Mouse (Mus musculus) kidney, postnatal 25 days (tissue): ENCODE data around the gene Utp14b.

ENCODE experiments used
- DNase-seq, 2 experiments: peaks; one replicate each; pipeline ENCODE4 v3.0.0; 2021; ENCODE audit warnings: mixed read lengths in 2 of 2

Utp14b gene

DNA sequence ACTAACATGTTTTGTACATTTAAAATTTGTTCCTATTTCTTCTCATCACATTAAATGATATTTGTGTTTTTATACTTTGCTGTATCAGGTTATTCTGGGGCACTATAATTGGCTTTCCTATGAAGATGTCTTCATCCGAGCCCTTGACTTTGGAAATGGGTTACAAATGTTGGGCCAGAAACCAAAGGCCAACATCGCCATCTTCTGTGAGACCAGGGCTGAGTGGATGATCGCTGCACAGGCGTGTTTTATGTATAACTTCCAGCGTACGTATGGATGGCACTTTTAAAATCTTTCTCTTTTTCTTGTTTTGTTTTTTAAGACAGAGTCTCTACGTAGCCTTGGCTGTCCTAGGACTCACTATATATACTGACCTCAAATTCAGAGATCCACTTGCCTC is 30.3 kb downstream of the Utp14b start:
- peak in 1 of 2 experiments; percentile 7 for DNase-seq

DNA sequence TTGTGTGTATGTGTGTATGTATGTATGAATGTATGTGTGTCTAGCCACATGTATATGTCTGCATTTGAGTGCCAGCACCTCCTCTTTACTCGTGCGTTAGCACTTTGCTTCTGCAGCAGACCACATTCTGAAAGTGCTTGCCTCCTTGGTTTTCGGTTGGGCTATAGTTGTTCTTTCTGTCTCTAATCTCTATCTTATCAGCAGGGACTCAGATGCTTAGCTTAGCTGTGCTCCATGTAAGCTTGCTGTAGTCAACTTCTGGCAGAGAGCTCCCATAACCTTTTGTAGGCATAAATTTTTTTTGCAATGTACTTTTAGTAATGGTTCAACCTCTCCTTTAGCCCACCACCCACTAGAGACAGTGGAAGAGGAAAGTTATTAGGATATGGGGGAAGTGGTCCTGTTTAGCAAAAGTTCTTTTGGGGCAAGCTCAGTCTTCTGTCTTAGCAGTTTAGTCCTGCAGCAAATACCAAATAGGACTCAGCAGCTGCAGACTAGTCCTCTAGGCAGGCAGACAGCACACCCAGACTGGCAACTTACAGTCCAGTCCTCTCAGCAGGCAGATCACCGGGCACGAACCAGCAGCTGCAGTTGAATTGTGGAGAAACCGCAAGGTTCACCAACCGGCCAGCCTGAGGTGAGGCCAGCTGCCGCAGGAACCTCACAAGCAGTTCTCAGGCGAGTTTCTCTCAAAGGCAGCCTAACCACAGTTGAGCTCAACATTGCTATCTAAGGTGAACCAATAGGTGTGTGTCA is 36.8 kb downstream of the Utp14b start:
- DNase-seq = no peak

DNA sequence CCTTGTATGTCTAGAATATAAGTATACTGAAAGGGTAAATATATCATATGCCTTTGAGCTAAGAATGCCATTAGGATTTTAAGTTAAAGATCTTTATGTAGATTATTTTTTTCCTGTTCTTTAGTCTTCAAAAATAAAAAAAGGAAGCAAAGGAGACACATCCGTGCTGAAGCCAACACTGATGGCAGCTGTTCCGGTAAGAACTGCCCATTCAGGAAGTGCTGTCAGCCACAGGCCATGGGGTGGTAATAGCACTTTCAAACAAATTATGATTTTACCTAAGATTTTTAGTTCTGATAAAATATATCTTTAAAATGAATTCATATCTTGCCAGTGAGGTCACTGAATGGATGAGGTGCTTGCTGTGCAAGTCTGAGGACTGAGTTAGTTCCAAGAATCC is 38.5 kb downstream of the Utp14b start:
- no peak for DNase-seq

DNA sequence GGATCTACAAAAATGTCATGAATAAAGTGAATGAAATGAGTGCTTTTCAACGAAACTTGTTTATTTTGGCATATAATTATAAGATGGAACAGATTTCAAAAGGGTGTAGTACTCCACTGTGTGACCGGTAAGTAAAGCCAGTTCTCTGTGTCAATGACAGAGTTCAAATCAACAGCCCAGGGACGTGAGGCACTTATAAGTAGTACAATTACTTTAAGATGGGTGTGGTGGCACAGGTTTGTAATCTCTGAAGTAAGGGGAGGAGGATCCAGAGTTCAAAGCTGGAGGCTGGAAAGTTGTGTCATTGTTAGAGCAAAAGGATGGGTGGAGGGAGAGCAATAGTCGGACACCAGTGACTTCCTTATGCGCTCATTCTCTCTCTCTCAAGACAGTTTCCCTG is 39.1 kb downstream of the Utp14b start:
- no peak for DNase-seq

DNA sequence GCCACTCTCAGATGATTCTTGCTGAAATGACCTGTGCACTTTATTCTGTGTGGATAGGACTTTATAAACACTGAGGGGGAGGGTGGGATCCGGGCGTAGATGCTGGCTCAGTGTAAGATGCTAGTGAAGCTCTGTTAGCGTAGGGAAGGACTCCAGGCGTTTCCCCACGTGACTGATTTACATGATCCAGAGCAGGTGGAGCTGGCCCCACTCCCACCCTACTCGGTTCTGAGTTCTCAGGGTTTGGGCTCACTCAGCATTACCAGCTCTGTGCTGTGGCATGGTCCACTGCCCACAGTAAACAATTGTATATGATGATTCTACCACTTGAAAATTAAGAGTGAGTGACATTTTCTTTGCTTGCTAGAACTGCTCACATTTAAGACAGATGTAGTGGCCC is 40.3 kb downstream of the Utp14b start:
- DNase-seq = peak in 1 of 2 experiments; percentile 9

DNA sequence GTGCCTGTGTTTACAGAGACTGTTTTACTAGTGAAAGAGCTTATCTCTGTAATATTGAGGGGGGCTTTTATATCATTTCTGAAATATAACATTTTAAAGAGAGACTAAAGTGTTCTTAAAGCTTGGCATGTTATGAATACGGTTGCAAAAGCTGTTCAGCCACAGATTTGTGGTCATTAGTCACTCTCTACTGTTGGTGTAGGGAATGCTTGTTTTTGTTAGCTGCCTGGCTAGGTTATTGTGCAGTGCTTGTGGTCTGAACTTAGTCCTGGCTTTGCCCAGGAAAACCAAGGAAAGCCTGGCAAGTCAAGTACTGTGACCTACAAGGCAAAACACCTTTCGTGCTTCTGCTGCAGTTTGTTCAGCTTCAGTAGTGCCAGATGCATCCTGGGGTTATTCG is 43.9 kb downstream of the Utp14b start:
- no peak for DNase-seq

DNA sequence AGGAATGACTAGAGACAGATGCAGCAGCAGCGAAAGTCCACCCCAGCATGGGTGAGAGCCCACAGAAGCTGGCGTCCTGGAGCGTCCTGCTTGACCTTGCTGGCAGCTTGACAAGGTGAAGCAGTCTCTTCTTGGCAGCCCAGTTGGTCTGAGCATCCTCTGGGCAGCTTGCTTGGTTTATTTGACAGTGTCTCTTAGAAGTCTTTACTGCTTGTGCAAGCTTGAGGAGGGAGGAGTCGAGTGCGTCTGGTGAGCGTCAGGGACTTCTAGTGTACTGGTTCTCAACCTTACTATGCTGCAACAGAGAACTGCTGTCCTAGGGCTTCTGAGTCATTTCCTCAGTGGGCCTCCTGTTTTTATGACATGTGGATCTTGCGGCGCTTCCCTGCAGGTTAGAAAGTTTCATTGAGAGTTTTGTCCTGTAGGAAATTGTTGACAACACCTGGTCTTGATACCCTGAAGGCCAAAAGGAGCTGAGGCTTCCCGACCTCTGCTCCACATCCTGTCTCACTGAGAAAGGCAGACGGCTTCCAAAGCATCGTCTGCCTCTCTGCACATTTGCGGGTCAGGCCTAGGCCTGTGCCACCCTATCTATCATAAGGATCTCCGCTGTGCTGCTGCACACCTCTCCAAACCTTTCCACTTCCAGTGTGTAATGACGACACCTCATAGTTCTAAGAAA is 44.6 kb downstream of the Utp14b start:
- DNase-seq = peak; percentile 40 to 45

DNA sequence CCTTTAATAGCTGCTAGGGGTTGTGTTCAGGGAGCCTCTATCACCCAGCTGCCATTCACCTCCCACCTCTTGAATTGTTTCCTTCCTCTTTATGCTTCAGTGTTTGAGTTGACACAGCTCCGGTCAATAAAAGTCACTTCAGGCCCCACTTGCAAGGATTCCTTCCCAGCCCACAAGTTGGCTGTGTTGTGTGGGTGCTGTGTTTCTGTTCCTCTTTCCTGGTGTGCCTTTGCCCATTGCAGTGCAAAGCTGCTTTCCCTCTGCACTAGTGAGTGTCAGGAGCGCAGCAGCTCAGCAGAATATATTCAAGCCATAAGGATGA is 45.1 kb downstream of the Utp14b start:
- no peak for DNase-seq

DNA sequence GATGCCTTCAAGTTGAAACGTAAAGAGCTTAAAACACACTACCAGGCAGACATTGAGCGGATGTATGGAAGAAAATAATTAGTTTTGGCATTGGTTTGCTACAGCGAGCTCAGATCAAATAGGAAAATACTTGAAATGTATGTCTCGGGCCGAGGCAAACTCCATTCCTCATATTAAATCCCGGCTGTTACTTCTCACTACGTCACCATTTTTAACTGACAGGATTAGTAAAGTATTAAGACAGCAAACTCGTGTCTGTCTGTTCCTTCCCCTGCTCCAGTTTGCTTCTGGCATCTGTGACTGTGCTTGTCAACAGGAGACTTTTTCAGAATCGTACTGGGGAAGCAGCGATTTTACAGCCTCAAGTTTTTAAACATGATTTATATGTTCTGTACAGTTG is 48.5 kb downstream of the Utp14b start:
- no peak for DNase-seq

DNA sequence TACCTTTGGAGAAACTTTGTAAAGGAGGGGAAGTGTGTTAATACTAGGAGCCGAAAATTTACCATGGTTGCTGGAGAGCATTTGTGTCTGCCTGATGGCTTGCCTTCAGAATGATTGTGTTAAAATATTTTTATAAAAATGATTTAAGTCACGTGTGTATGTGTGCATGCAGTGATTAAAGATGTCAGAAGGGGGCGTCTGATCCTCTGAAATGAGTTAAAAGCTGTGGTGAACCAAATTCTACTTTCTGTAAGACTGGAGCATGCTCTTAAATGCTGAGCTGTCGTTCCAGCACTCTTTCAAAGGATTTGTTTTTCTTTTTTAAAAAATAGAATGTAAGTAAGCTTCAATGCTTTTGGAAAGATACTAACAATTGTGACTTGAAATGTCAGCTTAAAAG is 49.4 kb downstream of the Utp14b start:
- DNase-seq = peak in 1 of 2 experiments; percentile 40

DNA sequence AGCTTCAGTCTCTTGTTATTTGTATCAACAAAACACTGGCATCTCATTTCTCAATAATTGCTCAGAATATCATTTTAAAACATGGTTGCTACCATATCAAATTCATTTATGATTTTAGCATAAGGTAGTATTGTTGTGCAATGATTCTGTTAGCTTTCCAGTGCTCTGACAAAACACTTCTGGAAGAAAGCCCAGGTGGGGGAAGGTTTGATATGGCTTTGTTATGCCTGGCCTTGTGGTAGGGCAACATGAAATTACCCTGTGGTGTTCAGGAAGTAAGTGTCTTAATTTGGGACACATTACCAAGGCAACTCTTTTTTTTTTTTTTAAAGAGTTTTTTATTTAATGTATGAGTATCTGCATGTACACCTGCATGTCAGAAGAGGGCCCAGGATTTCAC is 52.2 kb downstream of the Utp14b start:
- DNase-seq = no peak

DNA sequence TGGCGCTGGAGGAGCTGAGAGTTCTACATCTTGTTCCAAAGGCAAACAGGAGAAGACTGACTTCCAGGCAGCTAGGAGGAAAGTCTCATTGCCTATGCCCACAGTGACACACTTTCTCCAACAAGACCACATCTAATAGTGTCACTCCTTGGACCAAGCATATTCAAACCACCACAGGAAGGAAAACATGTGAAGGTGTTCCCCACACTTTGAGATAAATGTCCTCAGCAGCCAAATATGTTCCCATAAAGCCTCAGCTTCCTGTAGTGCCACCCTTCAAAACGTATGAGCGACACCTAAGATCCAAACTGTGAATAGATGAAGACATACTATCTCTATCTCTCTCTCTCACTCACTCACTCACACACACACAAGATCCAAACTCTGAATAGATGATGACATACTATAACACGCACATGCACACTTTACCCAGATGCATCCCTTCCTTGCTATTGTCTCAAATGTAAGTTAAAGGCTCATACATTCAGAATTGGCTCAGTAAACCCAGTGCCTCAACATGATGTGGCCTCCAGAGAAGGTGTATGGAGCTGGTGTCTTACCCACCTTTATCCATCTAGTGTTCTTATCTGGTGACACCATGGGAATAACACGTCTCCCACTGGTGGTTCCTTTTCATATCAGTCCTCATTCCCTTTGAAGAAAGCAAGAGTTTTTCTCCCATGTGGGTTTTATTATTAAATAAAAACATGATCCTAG is 52.9 kb downstream of the Utp14b start:
- no peak for DNase-seq
